ENCODE assay signal across 8 mouse cellular contexts in the genomic region with DNA sequence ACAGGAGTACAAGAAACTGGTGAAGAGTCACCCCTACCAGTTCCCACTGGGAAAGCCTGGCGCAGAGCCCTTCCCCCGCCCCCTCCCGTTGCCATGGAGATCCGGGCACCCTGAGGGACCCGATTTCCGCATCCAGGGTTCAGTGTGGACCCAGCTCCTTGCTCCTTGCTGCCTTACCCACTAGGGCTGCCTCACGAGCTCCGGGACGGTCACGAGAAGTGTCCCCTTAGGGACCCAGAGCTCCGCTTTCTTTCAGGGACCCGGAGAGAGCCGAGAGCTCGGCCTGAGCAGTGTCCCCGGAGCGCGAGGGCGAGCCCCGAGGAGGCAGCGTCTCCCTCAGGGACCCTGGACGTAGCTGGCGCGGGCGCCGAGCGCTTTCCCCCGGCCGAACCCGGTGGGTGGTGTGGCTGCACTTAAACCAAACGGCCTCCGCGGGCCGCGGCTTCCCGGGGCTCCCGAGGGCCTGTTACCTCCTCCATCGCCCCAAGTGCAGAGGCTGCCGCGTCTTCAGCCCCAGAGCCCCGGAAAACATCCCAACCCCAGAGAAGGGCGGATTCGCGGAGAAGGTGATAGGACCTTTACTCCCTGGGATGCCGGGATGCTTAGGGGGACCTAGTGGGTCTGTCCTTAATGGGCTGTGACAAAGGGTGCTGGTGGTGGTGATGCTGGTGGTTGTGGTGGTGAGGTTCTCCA. TPM values are rescaled to one million over a fixed set of nuclear protein-coding genes. Genes with fewer than 3 reads are reported as not detected.
A peak's percentile ranks its signal among the peaks of the same experiment; 100 is the strongest.
DNase-seq lines count a peak whose midpoint lies in the region; ATAC-seq lines count a peak whose summit lies in the region.

A gene (plus strand): TSS at position 142 of the 693 bp plus-strand sequence.

- peak within 1 kb of the TSS; percentile 62 for H3K4me2 ChIP-seq in intestine, embryonic 14.5 days (ENCODE audit: low read length)

- WGBS in intestine, embryonic 14.5 days = 2% methylated on average over 44 of the region's 44 CpGs

- DNase-seq in adipocyte (ENCODE audit: low spot score) = peak; percentile 56
- DNase-seq in embryo, embryonic 10 days (ENCODE audit: low spot score) = peak; percentile 47
- peak; percentile 45 for DNase-seq in gastrocnemius, postnatal 25 days
- DNase-seq in intestine, embryonic 14.5 days (ENCODE audit: low spot score) = peak; percentile 90
- DNase-seq in left cerebral cortex, postnatal 25 days (ENCODE audit: low spot score in 2 of 2) = peak; percentile 80
- peak; percentile 62 to 72 for DNase-seq in right cerebral cortex, postnatal 36 days (ENCODE audit: low spot score in 2 of 2)

- H3K4me1 ChIP-seq in intestine, embryonic 14.5 days (replicated peaks; ENCODE audit: control insufficient read depth, insufficient read depth, low read length) = no peaks in the 10 kb centered on the region

- H3K4me3 ChIP-seq in intestine, embryonic 14.5 days (ENCODE audit: low read depth, low read length) = peak within 1 kb of the TSS; percentile 54

- H3K9ac ChIP-seq in intestine, embryonic 14.5 days (ENCODE audit: low read length) = peak within 1 kb of the TSS; percentile 42

- H3K9me3 ChIP-seq in intestine, embryonic 14.5 days (ENCODE audit: control insufficient read depth, low read length) = no peaks in the 10 kb centered on the region

- no peak within 1 kb of the TSS for H3K27ac ChIP-seq in intestine, embryonic 14.5 days (ENCODE audit: low read depth)

- H3K27me3 ChIP-seq in intestine, embryonic 14.5 days (replicated peaks; ENCODE audit: control insufficient read depth, insufficient read depth, low read length) = no peaks in the 10 kb centered on the region

- peak; percentile 72; the same call in 1 of the 2 replicates for ATAC-seq in intestine, embryonic 14.5 days (replicated peaks; ENCODE audit: low FRiP score, low TSS enrichment, low read depth)
- ATAC-seq in megakaryocyte-erythroid progenitor cell, adult 5-6 weeks (replicated peaks; ENCODE audit: low FRiP score, low TSS enrichment, poor library complexity, severe bottlenecking) = 0 out of 2 replicates have a peak, but pooled peaks have one; percentile 44
- ATAC-seq in erythroblast, adult 5-6 weeks (replicated peaks; ENCODE audit: low FRiP score, poor library complexity, severe bottlenecking) = no peak

- intact Hi-C loops in left cerebral cortex, postnatal 25 days (cut with DNase I) = loop anchor here (10.0 kb wide), 1 partner anchor 415 kb away; a partner anchor contains a TSS

- H3K36me3 ChIP-seq in intestine, embryonic 14.5 days (ENCODE audit: control insufficient read depth, insufficient read depth, low read length) = no peaks in the 10 kb centered on the region

RNA-seq across cellular contexts. Expression of the gene that starts here (rescaled TPM):
- not detected for total RNA-seq in gastrocnemius, postnatal 25 days (2021)
- polyA plus RNA-seq in intestine, embryonic 14.5 days (2014; fragmentation: Nextera tagmentation; extraction: Ambion mirVana) = 0.22 and 0.38 TPM in 2 replicates
- total RNA-seq in left cerebral cortex, postnatal 25 days (2021) = 1 to 10 TPM; 5.1 to 7.7 TPM
- total RNA-seq in megakaryocyte-erythroid progenitor cell, adult 5-6 weeks (2014; fragmentation: Nextera tagmentation) = not detected in 2 replicates
- total RNA-seq in megakaryocyte-erythroid progenitor cell, adult 5-6 weeks (2017) = not detected in 2 replicates
- total RNA-seq in erythroblast, adult 5-6 weeks (2015; ENCODE audit: low replicate concordance) = not detected in 2 replicates
- total RNA-seq in erythroblast, adult 5-6 weeks (2017; ENCODE audit: low replicate concordance) = not detected in 2 replicates

Comparison
In these comparisons a context has a peak if more than half of its experiments do, and no peak if none do; other contexts are left out.
1. RNA of the gene that starts here (total RNA-seq): 5.1 to 7.7 TPM in left cerebral cortex, postnatal 25 days; not detected in gastrocnemius, postnatal 25 days, not detected in megakaryocyte-erythroid progenitor cell, adult 5-6 weeks and not detected in erythroblast, adult 5-6 weeks; every median in the first group is over 4 times any median in the second.
2. Peak in DNase-seq in gastrocnemius, postnatal 25 days; RNA of the gene not detected or under 1 TPM.
3. Peak in DNase-seq, ATAC-seq, H3K4me3 ChIP-seq, H3K9ac ChIP-seq and H3K4me2 ChIP-seq in intestine, embryonic 14.5 days; RNA of the gene not detected or under 1 TPM.
4. Peak in ATAC-seq in megakaryocyte-erythroid progenitor cell, adult 5-6 weeks; RNA of the gene not detected or under 1 TPM.
5. Peak in every context shown above with its lines, with median percentiles within 50 percentile points of each other: DNase-seq.